ENCODE assay signal across 19 mouse cellular contexts in genomic region chr6:127923296-127923695, GRCm38 (mm10). TPM values are rescaled to one million over a fixed set of nuclear protein-coding genes. Genes with fewer than 3 reads are reported as not detected.
"Had no signal": no experiment of that assay in that cellular context is flagged by ENCODE, and none has a peak within 500 bp of the region (broad histone marks: within the 10 kb centered on the region; RNA-seq: fewer than 3 reads in every experiment).

No protein-coding gene starts in this region.

- DNase-seq: lung, adult 18-20 months; lung, embryonic 14.5 days; lung, postnatal 10 days; lung, postnatal 4 days; midbrain, embryonic 14.5 days; retina, postnatal 1 day; right cerebral cortex, adult 18-20 months; right cerebral cortex, postnatal 25 days; right cerebral cortex, postnatal 4 days; spleen, adult 18-20 months; thymus, adult 18-20 months; thymus, postnatal 14 days; thymus, postnatal 36 days had no signal

- H3K4me1 ChIP-seq: neural tube, embryonic 15.5 days had no signal

- H3K27me3 ChIP-seq: neural tube, embryonic 13.5 days; neural tube, embryonic 15.5 days had no signal

- H3K9ac ChIP-seq: lung, embryonic 14.5 days; midbrain, embryonic 12.5 days; neural tube, embryonic 13.5 days; neural tube, embryonic 15.5 days had no signal

- H3K4me2 ChIP-seq: lung, embryonic 14.5 days; midbrain, embryonic 12.5 days; neural tube, embryonic 13.5 days; neural tube, embryonic 15.5 days had no signal

- H3K9me3 ChIP-seq: midbrain, embryonic 12.5 days; neural tube, embryonic 13.5 days; neural tube, embryonic 15.5 days had no signal

- H3K27ac ChIP-seq: midbrain, embryonic 12.5 days; neural tube, embryonic 13.5 days; neural tube, embryonic 15.5 days had no signal

- H3K36me3 ChIP-seq: midbrain, embryonic 12.5 days; neural tube, embryonic 15.5 days had no signal

- H3K4me3 ChIP-seq: midbrain, embryonic 12.5 days; myocyte; neural tube, embryonic 13.5 days; neural tube, embryonic 15.5 days had no signal

RNA-seq across cellular contexts. Expression of gene Tspan11, which starts 35.9 kb away (rescaled TPM):
- total RNA-seq: megakaryocyte, adult 5-6 weeks; megakaryocyte-erythroid progenitor cell, adult 5-6 weeks had no signal
